Mouse (Mus musculus) thymus, adult 2 months (tissue): ENCODE data around the gene Rad50.

ENCODE experiments used
- CTCF ChIP-seq: fragments of 200-500 bp; IDR thresholded peaks from 2 replicates; pipeline ENCODE4 v1.5.1; 2012; ENCODE audit warnings: mild to moderate bottlenecking, control low read depth, low read length, moderate library complexity, borderline replicate concordance; ENCODE audit not compliant: control insufficient read depth, poor library complexity, insufficient read depth; ENCODE audit errors: extremely low read depth
- POLR2A ChIP-seq: fragments of 200-500 bp; IDR thresholded peaks from 2 replicates; pipeline ENCODE4 v1.6.1; 2012; ENCODE audit warnings: mild to moderate bottlenecking, low read length, control low read depth, moderate library complexity; ENCODE audit not compliant: control insufficient read depth, poor library complexity, insufficient read depth; ENCODE audit errors: extremely low read depth

- TF ChIP-seq CTCF: no peak
- no peak for TF ChIP-seq POLR2A
Observed at GRCm38 (mm10) chr11:53731457-53731856, 24.3 kb upstream of the Rad50 start.
